Mouse (Mus musculus) liver, postnatal 0 days (tissue): ENCODE measurements around the gene Pth1r. TPM values are rescaled to one million over a fixed set of nuclear protein-coding genes. Genes with fewer than 3 reads are reported as not detected.

Source experiments
- ATAC-seq: fragments of 200-750 bp; cut with Nextera tagmentation; 2 replicates; pipeline ENCODE4 v1.8.0; 2017; ENCODE audit warnings: mild to moderate bottlenecking, moderate library complexity
- DNase-seq: peaks from one replicate; pipeline ENCODE4 v3.0.0-alpha.2; 2016
- H3K27ac ChIP-seq: fragments of 300-500 bp; sonication (generic); 2 replicates; pipeline ENCODE4 v1.5.1; 2014; ENCODE audit warnings: antibody characterized with exemption, moderate library complexity, mild to moderate bottlenecking, low read depth
- H3K27me3 ChIP-seq: fragments of 300-500 bp; sonication (generic); 2 replicates; pipeline ENCODE4 v1.6.1; 2014; ENCODE audit warnings: low read length, control low read depth, mixed read lengths; ENCODE audit not compliant: insufficient read depth
- H3K36me3 ChIP-seq: fragments of 300-500 bp; sonication (generic); replicated peaks from 2 replicates; pipeline ENCODE4 v1.6.1; 2014; ENCODE audit warnings: mild to moderate bottlenecking, control low read depth, low read length, moderate library complexity, mixed read lengths; ENCODE audit not compliant: insufficient read depth
- H3K4me1 ChIP-seq: fragments of 300-500 bp; sonication (generic); 2 replicates; pipeline ENCODE4 v1.6.1; 2014; ENCODE audit warnings: antibody characterized with exemption, mild to moderate bottlenecking, control low read depth; ENCODE audit not compliant: insufficient read depth
- H3K4me2 ChIP-seq: fragments of 300-500 bp; sonication (generic); 2 replicates; pipeline ENCODE4 v1.6.1; 2014; ENCODE audit warnings: low read depth, mild to moderate bottlenecking, low read length, moderate library complexity, mixed read lengths
- H3K4me3 ChIP-seq: fragments of 300-500 bp; sonication (generic); 2 replicates; pipeline ENCODE4 v1.5.1; 2014; ENCODE audit warnings: low read depth, low read length
- H3K9ac ChIP-seq: fragments of 300-500 bp; sonication (generic); replicated peaks from 2 replicates; pipeline ENCODE4 v1.6.1; 2014; ENCODE audit warnings: mild to moderate bottlenecking, moderate library complexity
- H3K9me3 ChIP-seq: fragments of 300-500 bp; sonication (generic); 2 replicates; pipeline ENCODE4 v1.6.1; 2016; ENCODE audit warnings: mild to moderate bottlenecking, control low read depth, low read length, mixed read lengths
- CTCF ChIP-seq: sonication (generic); IDR thresholded peaks from 2 replicates; pipeline ENCODE4 v1.5.1; 2016; ENCODE audit warnings: antibody characterized with exemption, low read depth
- EP300 ChIP-seq: IDR thresholded peaks from 2 replicates; pipeline ENCODE4 v1.6.1; 2016; ENCODE audit warnings: antibody characterized with exemption, low read depth, mild to moderate bottlenecking
- WGBS: fragments of 180-500 bp; shearing (Covaris S2); extraction: QIAGEN DNeasy Blood & Tissue Kit; methylation state at CpG from one replicate; pipeline ENCODE4 v1.1.7; 2014; ENCODE audit not compliant: insufficient replicate concordance; 5-methylcytosine and 5-hydroxymethylcytosine counted together
- polyA plus RNA-seq: library from polyadenylated mRNA; unstranded; fragments of >200 nt; fragmentation: Nextera tagmentation; extraction: Ambion mirVana; gene quantifications from 2 replicates; pipeline ENCODE4 v1.2.1, GENCODE M21; 2015

Pth1r gene
- polyA plus RNA-seq, 1 experiment from 2014 or later = 5.3 TPM

- TF ChIP-seq EP300 (no peak), CTCF (no peak)
- 20% methylated on average over 32 of the region's 33 CpGs for WGBS
- H3K9me3 ChIP-seq = no peaks in the 10 kb centered on the region
- no peak for ATAC-seq
- no peak for DNase-seq
- H3K27me3 ChIP-seq = peaks cover 18% of the 10 kb centered on the region
- H3K4me2 ChIP-seq = no peak overlapping the region
- H3K4me1 ChIP-seq = peaks cover under 1% of the 10 kb centered on the region; the same call in 1 of the 2 replicates
- H3K36me3 ChIP-seq = no peaks in the 10 kb centered on the region
- no peak overlapping the region for H3K9ac ChIP-seq
- H3K27ac ChIP-seq = no peak overlapping the region
- no peak overlapping the region for H3K4me3 ChIP-seq
Observed at GRCm38 (mm10) chr9:110726867-110727266, 20.1 kb downstream of the Pth1r start.

- Histone ChIP-seq H3K27me3 (peaks cover 18% of the 10 kb centered on the region), H3K27ac (no peak overlapping the region), H3K36me3 (no peaks in the 10 kb centered on the region), H3K4me1 (no peaks in the 10 kb centered on the region), H3K9me3 (no peaks in the 10 kb centered on the region), H3K4me3 (no peak overlapping the region), H3K9ac (no peak overlapping the region), H3K4me2 (no peak overlapping the region)
- no peak for ATAC-seq
- no peak for DNase-seq
- 31% methylated on average over 9 of the region's 9 CpGs for WGBS
- no peak for TF ChIP-seq EP300
- no peak for TF ChIP-seq CTCF
Observed at GRCm38 (mm10) chr9:110725721-110726135, 21.2 kb downstream of the Pth1r start.

GRCm38 (mm10) chr9:110722060-110722459, 24.9 kb downstream of the Pth1r start:
- ATAC-seq = no peak
- Histone ChIP-seq H3K9me3 (no peaks in the 10 kb centered on the region), H3K27ac (no peak overlapping the region), H3K9ac (no peak overlapping the region), H3K27me3 (peaks cover 10% of the 10 kb centered on the region), H3K4me1 (no peaks in the 10 kb centered on the region), H3K4me2 (no peak overlapping the region), H3K36me3 (no peaks in the 10 kb centered on the region), H3K4me3 (no peak overlapping the region)
- TF ChIP-seq CTCF (no peak), EP300 (no peak)
- 79% methylated on average over 10 of the region's 10 CpGs for WGBS
- no peak for DNase-seq

GRCm38 (mm10) chr9:110719977-110720376, 27.0 kb downstream of the Pth1r start:
- ATAC-seq (no peak), DNase-seq (no peak)
- Histone ChIP-seq H3K27me3 (no peaks in the 10 kb centered on the region), H3K36me3 (peaks cover 6% of the 10 kb centered on the region), H3K9ac (no peak overlapping the region), H3K9me3 (no peaks in the 10 kb centered on the region), H3K4me2 (no peak overlapping the region), H3K4me1 (no peaks in the 10 kb centered on the region), H3K4me3 (no peak overlapping the region), H3K27ac (no peak overlapping the region)
- 64% methylated on average over 5 of the region's 5 CpGs for WGBS
- TF ChIP-seq EP300 = no peak
- no peak for TF ChIP-seq CTCF

- 80% methylated on average over 3 of the region's 3 CpGs for WGBS
- H3K4me1 ChIP-seq = no peaks in the 10 kb centered on the region
- no peak for DNase-seq
- no peaks in the 10 kb centered on the region for H3K27me3 ChIP-seq
- H3K4me2 ChIP-seq = no peak overlapping the region
- H3K9me3 ChIP-seq = no peaks in the 10 kb centered on the region
- H3K27ac ChIP-seq = no peak overlapping the region
- H3K4me3 ChIP-seq = no peak overlapping the region
- TF ChIP-seq EP300 (no peak), CTCF (no peak)
- H3K9ac ChIP-seq = no peak overlapping the region
- no peak for ATAC-seq
- H3K36me3 ChIP-seq = peaks cover 14% of the 10 kb centered on the region
Observed at GRCm38 (mm10) chr9:110718810-110719209, 28.1 kb downstream of the Pth1r start.

- DNase-seq = no peak
- Histone ChIP-seq H3K4me2 (no peak overlapping the region), H3K27me3 (no peaks in the 10 kb centered on the region), H3K9me3 (no peaks in the 10 kb centered on the region), H3K27ac (no peak overlapping the region), H3K4me1 (no peaks in the 10 kb centered on the region), H3K4me3 (no peak overlapping the region), H3K9ac (no peak overlapping the region), H3K36me3 (peaks cover 15% of the 10 kb centered on the region)
- TF ChIP-seq CTCF (no peak), EP300 (no peak)
- 80% methylated on average over 6 of the region's 6 CpGs for WGBS
- no peak for ATAC-seq
Observed at GRCm38 (mm10) chr9:110718071-110718470, 28.9 kb downstream of the Pth1r start.

- Histone ChIP-seq H3K9me3 (no peaks in the 10 kb centered on the region), H3K4me2 (no peak overlapping the region), H3K4me3 (no peak overlapping the region), H3K36me3 (peaks cover 23% of the 10 kb centered on the region), H3K9ac (no peak overlapping the region), H3K4me1 (no peaks in the 10 kb centered on the region), H3K27me3 (no peaks in the 10 kb centered on the region), H3K27ac (no peak overlapping the region)
- DNase-seq (no peak), ATAC-seq (peak; percentile 55; the same call in 1 of the 2 replicates)
- TF ChIP-seq CTCF (peak; percentile 85), EP300 (no peak)
- WGBS = 35% methylated on average over 4 of the region's 4 CpGs
Observed at GRCm38 (mm10) chr9:110716775-110717174, 30.2 kb downstream of the Pth1r start.
